Mouse (Mus musculus) right cerebral cortex, postnatal 4 days (tissue): ENCODE results near the gene Mgat4d.
"Not testable (repeated sequence)": the region's sequence is repeated elsewhere in the genome, so short reads cannot be mapped to it uniquely, and the experiment has no call there.

Source experiments
- DNase-seq: peaks from one replicate; pipeline ENCODE4 v3.0.0-alpha.2; 2022

Gene Mgat4d

GRCm38 (mm10) chr8:83394325-83394724 is 46.1 kb downstream of the Mgat4d start:
- DNase-seq: no peak

GRCm38 (mm10) chr8:83396680-83397079 is 48.4 kb downstream of the Mgat4d start:
- no peak for DNase-seq

DNA sequence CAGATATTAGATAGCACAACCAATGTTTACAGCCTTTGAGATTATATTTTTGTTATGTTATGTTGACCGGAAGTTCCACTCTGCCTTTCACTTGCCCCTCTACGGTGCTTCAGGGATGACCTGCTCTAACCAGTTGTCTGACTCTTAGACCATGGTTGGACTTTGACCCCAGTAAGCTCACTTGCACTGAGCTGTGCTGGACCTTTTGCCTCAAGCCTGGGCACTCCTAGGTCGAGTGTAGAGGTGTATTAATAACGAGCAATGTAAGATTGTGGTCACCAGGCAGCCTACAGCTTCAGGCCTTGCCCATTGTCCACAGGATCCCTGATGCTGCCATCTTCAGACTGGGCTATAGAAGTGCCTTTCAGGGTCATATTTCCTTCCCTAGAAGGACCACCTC is 49.5 kb downstream of the Mgat4d start:
- DNase-seq: no peak

DNA sequence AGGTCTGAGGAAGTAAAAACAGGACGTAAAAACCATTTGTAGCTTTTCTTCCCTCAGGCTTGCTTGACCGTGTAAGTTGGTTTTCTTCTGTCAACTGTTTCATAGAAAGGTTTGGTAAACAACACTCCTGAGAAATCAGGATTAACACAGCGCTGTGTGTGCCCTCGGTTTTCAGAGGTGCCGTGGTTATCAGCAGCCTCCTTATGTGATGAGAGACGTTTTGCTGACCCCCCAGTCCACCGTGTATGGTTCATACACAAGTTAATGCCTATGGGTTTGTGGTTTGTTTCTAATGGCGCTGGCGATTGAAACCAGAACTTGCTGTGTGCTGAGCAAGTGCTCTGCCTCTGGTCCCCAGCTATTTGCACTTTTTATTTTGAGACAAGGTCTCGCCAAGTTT is 57.3 kb downstream of the Mgat4d start:
- no peak for DNase-seq

- peak; percentile 20 for DNase-seq
Observed at GRCm38 (mm10) chr8:83406836-83407235, 58.6 kb downstream of the Mgat4d start.

GRCm38 (mm10) chr8:83408496-83408895 is 60.2 kb downstream of the Mgat4d start:
- no peak for DNase-seq

DNA sequence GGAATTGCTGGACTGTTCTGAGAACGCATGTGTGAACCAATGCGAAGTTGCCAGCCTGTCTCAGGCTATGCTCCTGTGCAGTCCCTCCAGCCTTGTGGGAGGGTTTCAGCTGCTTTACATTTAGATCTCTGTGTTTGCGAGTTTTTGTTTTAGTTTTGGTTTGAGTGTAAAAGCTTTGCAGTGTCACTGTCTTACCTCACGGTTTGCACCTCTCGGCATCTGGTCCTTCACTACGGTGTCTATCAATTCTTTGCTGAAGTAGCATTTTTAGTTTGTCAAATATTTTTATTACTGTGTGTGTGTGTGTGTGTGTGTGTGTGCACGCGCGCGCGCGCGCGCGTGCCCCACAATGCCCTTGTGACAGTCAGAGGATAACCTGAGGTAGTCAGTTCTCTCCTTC is 68.6 kb downstream of the Mgat4d start:
- no peak for DNase-seq

GRCm38 (mm10) chr8:83417970-83418369 is 69.7 kb downstream of the Mgat4d start:
- no peak for DNase-seq

DNA sequence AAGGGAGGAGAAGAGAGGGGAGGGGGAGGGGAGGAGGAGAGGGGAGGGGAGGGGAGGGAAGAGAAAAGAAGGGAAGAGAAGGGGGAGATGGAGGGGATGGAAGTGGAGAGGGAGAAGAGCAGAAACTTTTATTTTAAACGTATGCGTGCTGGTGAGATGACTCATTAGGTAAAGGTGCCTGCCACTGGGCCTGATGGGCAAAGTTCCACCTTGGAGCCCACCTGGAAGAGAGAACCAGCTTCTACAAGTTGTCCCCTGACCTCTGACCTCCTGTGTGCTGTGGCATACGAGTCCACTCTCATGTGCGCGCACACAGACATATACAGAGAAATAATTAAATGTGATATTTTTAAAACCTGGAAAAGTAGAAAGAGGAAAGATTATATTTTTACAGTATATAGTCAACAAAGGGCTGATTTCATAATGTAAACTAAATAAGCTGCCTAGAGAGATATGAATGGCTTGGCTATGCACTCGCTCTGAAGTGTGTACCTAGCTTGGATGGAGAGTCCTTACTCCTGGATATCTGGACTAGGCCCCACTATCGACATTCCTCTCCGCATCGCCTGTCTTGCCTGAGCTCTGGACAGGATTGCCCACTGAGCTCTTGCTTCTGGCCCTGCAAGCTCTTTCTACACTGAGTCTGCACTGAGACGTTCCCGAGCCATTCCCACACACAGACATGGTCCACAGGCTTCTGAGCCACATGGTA is 70.7 kb downstream of the Mgat4d start:
- no peak for DNase-seq

DNA sequence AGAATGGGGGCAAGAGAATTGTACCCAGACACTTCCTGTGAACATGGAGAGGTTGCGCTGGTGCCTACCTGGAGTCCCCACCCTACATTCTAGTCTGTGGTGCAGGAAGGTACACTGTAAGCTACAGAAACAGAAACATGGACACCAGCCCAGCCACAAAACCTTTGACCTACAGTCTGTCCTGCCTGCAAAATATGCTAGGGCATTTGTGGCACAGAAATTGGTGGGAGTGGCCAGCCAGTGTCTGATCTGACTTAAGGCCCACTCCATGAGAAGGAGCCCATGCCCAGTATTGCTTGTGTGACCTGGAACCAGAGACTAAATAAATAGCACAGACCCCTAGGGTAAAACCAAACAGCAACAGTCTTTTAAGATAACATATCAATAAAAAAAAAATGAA is 73.1 kb downstream of the Mgat4d start:
- no peak for DNase-seq

- no peak for DNase-seq
Observed at GRCm38 (mm10) chr8:83423032-83423825, 75.0 kb downstream of the Mgat4d start.

DNA sequence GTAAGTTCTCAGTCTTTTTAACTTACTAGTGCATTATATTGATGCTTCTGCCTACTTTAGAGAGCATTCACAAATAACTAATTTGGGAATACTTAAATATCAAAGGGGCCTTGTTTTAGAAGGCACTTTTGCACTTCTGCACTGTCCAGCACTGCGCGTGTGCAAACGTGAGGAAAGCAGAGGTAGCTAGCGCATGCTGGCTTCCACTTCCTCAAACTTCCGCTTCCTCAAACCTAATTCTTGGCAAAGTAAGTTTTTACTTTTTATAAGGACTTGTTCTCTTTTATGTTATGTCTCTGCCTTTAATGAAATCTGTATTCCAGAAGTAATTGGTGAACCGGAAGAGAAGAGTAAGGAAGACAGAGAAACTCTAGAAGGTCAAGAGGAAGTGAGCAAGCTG is 76.9 kb downstream of the Mgat4d start:
- DNase-seq: no peak

- no peak for DNase-seq
Observed at GRCm38 (mm10) chr8:83426104-83426759, 78.0 kb downstream of the Mgat4d start.

DNA sequence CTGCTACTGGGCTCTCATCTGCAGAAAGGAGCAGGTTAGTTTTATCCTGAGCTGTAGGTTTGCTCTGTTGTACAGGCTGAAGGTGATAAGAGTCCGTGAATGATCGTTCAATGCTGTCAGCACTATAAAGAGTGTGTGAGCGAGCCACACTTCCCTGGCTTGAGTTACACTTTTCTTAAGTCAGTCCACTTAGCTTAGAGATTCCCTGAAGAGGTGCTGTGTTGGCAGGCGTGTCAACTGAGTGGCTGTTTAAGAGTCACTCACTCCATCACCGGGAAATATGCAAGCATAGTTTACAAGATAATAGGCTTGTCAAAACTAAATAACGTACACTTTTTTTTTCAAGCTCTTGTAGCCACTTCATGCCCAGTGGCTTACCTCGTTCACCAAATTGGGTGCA is 78.7 kb downstream of the Mgat4d start:
- no peak for DNase-seq

DNA sequence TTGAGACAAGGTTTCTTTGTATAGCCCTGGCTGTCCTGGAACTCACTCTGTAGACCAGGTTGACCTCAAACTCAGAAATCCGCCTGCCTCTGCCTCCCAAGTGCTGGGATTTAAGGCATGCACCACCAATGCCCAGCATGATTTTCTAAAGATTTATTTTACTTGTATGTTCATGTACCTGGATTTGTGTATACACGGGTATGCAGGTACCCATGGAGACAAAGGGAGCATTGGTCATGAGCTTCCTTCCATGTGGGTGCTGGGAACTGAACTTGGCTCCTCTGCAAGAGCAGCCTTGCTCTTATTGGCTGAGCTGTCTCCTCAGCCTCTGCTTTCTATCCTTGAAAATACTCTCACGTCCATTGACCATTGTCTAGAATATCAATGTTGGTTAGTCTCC is 80.3 kb downstream of the Mgat4d start:
- not testable (repeated sequence) for DNase-seq

DNA sequence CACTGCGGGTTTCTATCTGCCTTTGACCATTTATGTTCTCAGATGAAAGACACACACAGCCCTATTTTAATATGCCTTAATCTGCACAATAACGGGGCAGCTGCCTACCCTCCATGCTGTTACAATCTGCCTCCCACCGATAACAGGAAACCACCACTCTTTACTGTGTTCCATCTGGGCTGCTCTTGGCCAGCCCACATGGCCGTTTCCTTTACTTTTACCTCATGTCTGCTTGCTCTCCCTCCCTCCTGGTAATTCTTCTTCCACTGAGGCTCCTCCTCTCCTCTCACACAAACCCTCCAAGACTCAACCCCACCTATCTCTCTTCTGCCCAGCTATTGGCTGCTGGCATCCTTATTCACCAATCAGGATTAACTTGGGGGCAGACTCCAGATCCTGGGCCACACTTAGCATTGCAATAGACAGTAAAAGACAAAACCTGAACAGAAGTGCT is 80.8 kb downstream of the Mgat4d start:
- no peak for DNase-seq
